Mouse (Mus musculus) stomach, postnatal 0 days (tissue): ENCODE measurements around the gene S100a14. TPM values are rescaled to one million over a fixed set of nuclear protein-coding genes. Genes with fewer than 3 reads are reported as not detected.

Experiments used
- ATAC-seq: fragments of 200-750 bp; cut with Nextera tagmentation; 2 replicates; pipeline ENCODE4 v1.8.0; 2017; ENCODE audit not compliant: low FRiP score, low TSS enrichment
- DNase-seq: peaks from one replicate; pipeline ENCODE4 v3.0.0-alpha.2; 2016; ENCODE audit warnings: low spot score
- H3K27ac ChIP-seq: fragments of 300-500 bp; sonication (generic); replicated peaks from 2 replicates; pipeline ENCODE4 v1.5.1; 2014; ENCODE audit warnings: mild to moderate bottlenecking, control low read depth
- H3K27me3 ChIP-seq: fragments of 300-500 bp; sonication (generic); 2 replicates; pipeline ENCODE4 v1.6.1; 2014; ENCODE audit warnings: low read length; ENCODE audit not compliant: control insufficient read depth, insufficient read depth
- H3K36me3 ChIP-seq: fragments of 300-500 bp; sonication (generic); 2 replicates; pipeline ENCODE4 v1.6.1; 2014; ENCODE audit warnings: low read length, mixed read lengths; ENCODE audit not compliant: control insufficient read depth, insufficient read depth
- H3K4me1 ChIP-seq: fragments of 300-500 bp; sonication (generic); replicated peaks from 2 replicates; pipeline ENCODE4 v1.6.1; 2014; ENCODE audit warnings: antibody characterized with exemption; ENCODE audit not compliant: control insufficient read depth, insufficient read depth
- H3K4me2 ChIP-seq: fragments of 300-500 bp; sonication (generic); replicated peaks from 2 replicates; pipeline ENCODE4 v1.6.1; 2014; ENCODE audit warnings: low read depth, mild to moderate bottlenecking, control low read depth, moderate library complexity
- H3K4me3 ChIP-seq: fragments of 300-500 bp; sonication (generic); 2 replicates; pipeline ENCODE4 v1.5.1; 2014; ENCODE audit warnings: low read depth, low read length, control low read depth
- H3K9ac ChIP-seq: fragments of 300-500 bp; sonication (generic); 2 replicates; pipeline ENCODE4 v1.6.1; 2014; ENCODE audit warnings: mild to moderate bottlenecking, low read length, control low read depth, mixed read lengths
- H3K9me3 ChIP-seq: fragments of 300-500 bp; sonication (generic); 2 replicates; pipeline ENCODE4 v1.6.1; 2016; ENCODE audit warnings: low read length; ENCODE audit not compliant: control insufficient read depth
- CTCF ChIP-seq: IDR thresholded peaks from 2 replicates; pipeline ENCODE4 v1.5.1; 2016; ENCODE audit warnings: antibody characterized with exemption, low read depth, mild to moderate bottlenecking, moderate library complexity
- EP300 ChIP-seq: optimal IDR thresholded peaks from 2 replicates; pipeline ENCODE3; 2016; ENCODE audit warnings: antibody characterized with exemption
- WGBS: fragments of 180-500 bp; shearing (Covaris S2); extraction: QIAGEN DNeasy Blood & Tissue Kit; methylation state at CpG from one replicate; pipeline ENCODE4 v1.1.7; 2014; 5-methylcytosine and 5-hydroxymethylcytosine counted together
- polyA plus RNA-seq: library from polyadenylated mRNA; unstranded; fragments of >200 nt; fragmentation: Nextera tagmentation; extraction: Ambion mirVana; gene quantifications from 2 replicates; pipeline ENCODE4 v1.2.1, GENCODE M21; 2015

Gene S100a14
- polyA plus RNA-seq, 1 experiment from 2014 or later = 271 TPM

DNA sequence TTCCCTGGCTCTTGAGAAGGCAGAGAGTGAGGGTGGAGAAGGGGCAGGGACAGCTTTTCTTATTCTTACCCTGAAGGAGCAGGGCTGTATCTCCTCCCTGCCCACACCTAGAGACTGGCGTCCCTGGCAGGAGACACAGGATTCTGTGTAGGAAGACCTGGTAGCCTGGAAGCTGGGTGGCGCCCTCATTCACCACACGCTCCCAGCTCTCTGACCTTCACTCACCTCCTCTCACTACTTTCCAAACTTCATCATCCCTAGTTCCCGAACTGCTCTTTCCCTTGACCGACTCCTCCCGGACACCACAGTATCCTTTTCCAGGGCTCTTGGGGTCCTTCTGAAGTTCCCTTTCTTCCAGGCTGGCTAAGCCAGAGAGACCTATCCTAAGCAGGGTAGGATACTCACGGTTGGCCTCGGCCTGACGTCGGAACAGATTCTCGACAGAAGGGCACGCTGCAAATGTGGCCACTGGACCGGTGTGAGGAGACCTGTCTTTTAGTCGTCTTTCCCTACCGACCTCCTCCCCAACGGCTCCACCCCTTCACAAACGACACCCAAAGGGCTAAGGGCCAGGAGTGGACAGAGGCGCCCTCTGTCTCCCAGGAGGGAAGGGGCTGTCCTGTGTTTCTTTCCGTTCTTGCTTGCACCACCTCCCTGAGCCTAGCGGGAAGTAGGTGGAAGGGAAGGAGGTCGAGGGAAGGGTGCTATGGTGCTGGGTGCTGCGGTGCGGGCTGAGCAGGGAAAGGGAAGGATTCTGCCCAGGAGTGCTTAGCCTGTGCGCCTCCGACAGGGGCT is 12.7 kb upstream of the S100a14 start, which contains the start of the genes S100a1 and S100a13:
S100a1 (minus strand) TSS at position 597 of the 795 bp plus-strand sequence.
S100a13 (plus strand) TSS at position 640 of the 795 bp plus-strand sequence.
- TF ChIP-seq CTCF (peak; percentile 72), EP300 (no peak)
- no peaks in the 10 kb centered on the region for H3K9me3 ChIP-seq
- no peaks in the 10 kb centered on the region; the same call in 1 of the 2 replicates for H3K4me1 ChIP-seq
- peak within 1 kb of the TSS; percentile 88 for H3K4me2 ChIP-seq
- no peaks in the 10 kb centered on the region for H3K27me3 ChIP-seq
- ATAC-seq (peak; percentile 80), DNase-seq (peak; percentile 79)
- H3K9ac ChIP-seq = peak within 1 kb of the TSS; percentile 61
- H3K4me3 ChIP-seq = peak within 1 kb of the TSS; percentile 48
- WGBS = 5% methylated on average over 25 of the region's 25 CpGs
- H3K27ac ChIP-seq = peak within 1 kb of the TSS; percentile 84
- H3K36me3 ChIP-seq = no peaks in the 10 kb centered on the region; the same call in 1 of the 2 replicates

- H3K27me3 ChIP-seq = no peaks in the 10 kb centered on the region
- 1% methylated on average over 10 of the region's 10 CpGs for WGBS
- ATAC-seq (peak; percentile 81), DNase-seq (peak; percentile 82)
- H3K9ac ChIP-seq = peak overlapping the region; percentile 61
- H3K36me3 ChIP-seq = no peaks in the 10 kb centered on the region; the same call in 1 of the 2 replicates
- H3K4me3 ChIP-seq = peak overlapping the region; percentile 48
- no peak for TF ChIP-seq EP300
- TF ChIP-seq CTCF = no peak
- no peaks in the 10 kb centered on the region for H3K9me3 ChIP-seq
- peak overlapping the region; percentile 84 for H3K27ac ChIP-seq
- H3K4me1 ChIP-seq = no peaks in the 10 kb centered on the region; the same call in 1 of the 2 replicates
- peak overlapping the region; percentile 88 for H3K4me2 ChIP-seq
Observed at GRCm38 (mm10) chr3:90514691-90515090, 12.0 kb upstream of the S100a14 start.

DNA sequence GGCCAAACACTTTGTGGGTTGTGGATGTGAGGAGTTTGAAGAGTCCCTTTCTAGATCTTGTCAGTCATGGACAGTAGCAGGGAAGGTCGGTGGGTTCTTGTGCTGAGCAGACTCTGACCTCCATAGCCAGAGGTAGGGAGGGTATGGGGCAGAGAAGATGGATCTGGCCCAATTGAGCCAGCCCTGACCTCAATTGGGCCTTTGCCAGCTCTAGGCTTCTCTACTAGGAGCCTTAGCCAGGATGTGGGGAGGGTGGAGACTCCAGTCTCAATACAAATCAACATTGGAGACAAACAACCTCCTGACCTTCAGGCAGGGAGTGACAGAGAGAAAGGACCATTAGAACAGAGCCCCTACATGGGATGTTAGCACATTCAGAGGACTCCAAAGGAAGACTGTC is 11.4 kb upstream of the S100a14 start:
- Histone ChIP-seq H3K4me3 (peak overlapping the region; percentile 48), H3K27me3 (no peaks in the 10 kb centered on the region), H3K4me1 (no peaks in the 10 kb centered on the region; the same call in 1 of the 2 replicates), H3K9me3 (no peaks in the 10 kb centered on the region), H3K9ac (peak overlapping the region; percentile 61), H3K4me2 (peak overlapping the region; percentile 88), H3K27ac (peak overlapping the region; percentile 84), H3K36me3 (no peaks in the 10 kb centered on the region; the same call in 1 of the 2 replicates)
- TF ChIP-seq EP300 (no peak), CTCF (no peak)
- no peak for DNase-seq
- ATAC-seq = no peak
- WGBS = 36% methylated on average over 1 of the region's 1 CpGs

DNA sequence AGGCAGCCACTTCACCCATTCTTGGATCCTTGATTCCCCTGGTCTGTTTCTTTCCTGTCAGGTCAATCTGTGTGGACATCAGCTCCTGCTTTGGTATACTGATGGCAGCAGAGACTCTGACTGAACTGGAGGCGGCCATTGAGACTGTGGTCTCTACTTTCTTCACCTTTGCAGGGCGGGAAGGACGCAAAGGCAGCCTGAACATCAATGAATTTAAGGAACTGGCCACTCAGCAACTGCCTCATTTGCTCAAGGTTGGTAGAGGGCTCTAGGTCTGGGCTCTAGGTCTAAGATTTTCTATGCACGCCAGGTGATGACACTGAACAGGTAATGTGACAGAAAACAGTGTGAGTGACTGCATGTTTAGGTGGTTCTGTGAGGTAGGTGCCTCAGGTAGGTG is 10.9 kb upstream of the S100a14 start:
- Histone ChIP-seq H3K36me3 (no peaks in the 10 kb centered on the region; the same call in 1 of the 2 replicates), H3K4me1 (no peaks in the 10 kb centered on the region; the same call in 1 of the 2 replicates), H3K4me3 (no peak overlapping the region; the same call in 1 of the 2 replicates), H3K9me3 (no peaks in the 10 kb centered on the region), H3K4me2 (peak overlapping the region; percentile 88; the same call in 1 of the 2 replicates), H3K27me3 (no peaks in the 10 kb centered on the region), H3K9ac (no peak overlapping the region), H3K27ac (no peak overlapping the region)
- ATAC-seq = no peak
- TF ChIP-seq EP300 = no peak
- 96% methylated on average over 4 of the region's 4 CpGs for WGBS
- no peak for DNase-seq

DNA sequence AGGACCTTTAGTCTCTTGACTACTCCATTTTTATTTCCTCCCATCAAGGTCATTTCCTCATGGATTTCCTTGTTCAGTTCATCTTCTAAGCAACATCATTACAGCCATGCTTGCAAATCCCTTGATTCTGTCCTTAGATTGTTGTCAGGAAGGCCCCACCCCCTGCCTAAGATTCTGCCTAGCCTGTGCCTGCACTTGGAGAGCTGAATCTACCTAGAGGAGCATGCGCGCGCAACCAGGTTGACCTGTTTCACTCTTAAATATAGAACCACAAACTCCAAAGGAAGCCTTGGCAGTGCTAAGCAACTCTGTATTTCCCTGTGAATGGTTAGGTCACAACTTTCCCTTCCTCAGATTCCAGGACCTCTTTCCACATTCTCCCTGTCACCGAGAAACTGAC is 8.9 kb upstream of the S100a14 start:
- ATAC-seq = no peak
- Histone ChIP-seq H3K27me3 (no peaks in the 10 kb centered on the region), H3K27ac (no peak overlapping the region), H3K9me3 (no peaks in the 10 kb centered on the region), H3K4me3 (no peak overlapping the region), H3K36me3 (no peaks in the 10 kb centered on the region), H3K4me2 (no peak overlapping the region), H3K9ac (no peak overlapping the region), H3K4me1 (no peaks in the 10 kb centered on the region; the same call in 1 of the 2 replicates)
- WGBS = 72% methylated on average over 4 of the region's 4 CpGs
- DNase-seq = no peak
- no peak for TF ChIP-seq CTCF
- no peak for TF ChIP-seq EP300

DNA sequence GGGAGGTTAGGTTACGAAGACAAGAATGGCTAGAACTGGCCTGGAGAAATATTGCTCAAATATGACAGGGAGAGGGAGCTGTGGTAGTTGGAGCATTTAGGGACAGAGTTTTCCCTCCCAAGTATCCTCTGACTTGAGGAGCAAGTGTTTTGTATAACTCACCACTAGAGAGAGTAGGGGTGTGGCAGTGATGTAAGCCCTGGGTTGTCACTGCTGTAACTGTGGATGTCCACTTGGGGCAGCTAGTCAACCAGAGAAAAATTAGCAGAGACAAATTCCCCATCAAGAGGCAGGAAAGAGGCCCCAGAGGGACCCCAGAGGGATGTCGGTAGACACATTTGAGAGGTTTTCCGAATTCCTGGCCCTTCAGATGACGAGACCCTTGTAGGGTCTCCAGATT is 1.2 kb upstream of the S100a14 start:
- Histone ChIP-seq H3K27me3 (no peaks in the 10 kb centered on the region), H3K4me1 (no peaks in the 10 kb centered on the region; the same call in 1 of the 2 replicates), H3K36me3 (no peaks in the 10 kb centered on the region), H3K4me3 (no peak overlapping the region), H3K27ac (peak overlapping the region; percentile 88), H3K4me2 (no peak overlapping the region), H3K9ac (no peak overlapping the region), H3K9me3 (no peaks in the 10 kb centered on the region)
- DNase-seq = peak; percentile 53
- TF ChIP-seq CTCF = peak; percentile 93
- TF ChIP-seq EP300 = peak; percentile 63
- ATAC-seq = peak; percentile 39; the same call in 1 of the 2 replicates
- WGBS = 59% methylated on average over 4 of the region's 4 CpGs
